Mouse (Mus musculus): ENCODE results near the gene Kcnq2. TPM values are rescaled to one million over a fixed set of nuclear protein-coding genes. Genes with fewer than 3 reads are reported as not detected.
A peak's percentile ranks its signal among the peaks of the same experiment; 100 is the strongest.

Kcnq2 gene
- polyA plus RNA-seq, 1 experiment from 2014 or later, result 2.0 TPM

DNA sequence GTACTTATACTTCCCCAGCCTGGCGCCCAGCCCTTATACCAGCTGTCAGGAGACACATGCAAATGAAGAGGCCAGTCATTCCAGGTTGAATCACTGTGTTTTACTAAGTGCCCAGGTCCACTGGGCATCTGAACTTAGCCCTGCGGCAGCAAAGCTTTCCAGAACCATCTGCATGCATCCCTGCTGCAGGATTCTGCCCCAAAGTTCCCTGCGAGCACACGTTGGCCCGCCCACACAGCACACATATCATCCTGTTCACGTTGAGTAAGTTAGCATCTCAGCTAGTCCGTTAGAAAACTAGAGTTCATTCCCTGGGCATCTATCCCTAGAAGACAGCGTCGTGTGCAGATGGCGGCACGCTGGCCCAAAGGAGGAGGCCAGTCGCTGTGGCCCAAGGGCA lies 59.6 kb downstream of the Kcnq2 start:
- Histone ChIP-seq H3K36me3 (ENCODE audit: control insufficient read depth, insufficient read depth, low read length) (no peaks in the 10 kb centered on the region), H3K27me3 (replicated peaks; ENCODE audit: control insufficient read depth, insufficient read depth, low read length) (no peaks in the 10 kb centered on the region), H3K9ac (ENCODE audit: low read length) (no peak overlapping the region), H3K4me1 (replicated peaks; ENCODE audit: control insufficient read depth, insufficient read depth, low read length) (no peaks in the 10 kb centered on the region), H3K27ac (ENCODE audit: low read depth) (no peak overlapping the region), H3K4me3 (ENCODE audit: low read depth, low read length) (no peak overlapping the region), H3K9me3 (ENCODE audit: control insufficient read depth, low read length) (no peaks in the 10 kb centered on the region), H3K4me2 (ENCODE audit: low read length) (no peak overlapping the region)
- DNase-seq (ENCODE audit: low spot score) (no peak), ATAC-seq (replicated peaks; ENCODE audit: low FRiP score, low TSS enrichment, low read depth) (no peak)
- 87% methylated on average over 12 of the region's 12 CpGs for WGBS

DNA sequence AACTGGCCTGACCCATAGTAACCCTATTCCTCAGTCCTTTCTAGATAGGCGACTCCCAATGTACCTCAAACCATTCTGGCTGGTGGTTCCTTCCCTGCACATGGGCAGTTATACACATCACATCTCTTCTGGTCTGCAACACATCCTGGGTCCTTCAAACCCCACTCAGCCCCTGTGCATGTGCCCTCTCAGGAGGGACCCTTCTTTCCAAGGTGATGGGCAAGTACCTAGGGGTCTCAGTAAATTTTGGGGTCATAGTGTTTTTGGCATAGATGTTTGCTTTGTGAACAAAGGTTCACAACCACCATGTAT lies 62.7 kb downstream of the Kcnq2 start:
- WGBS, result 4% methylated on average over 1 of the region's 1 CpGs
- DNase-seq (ENCODE audit: low spot score), result no peak
- no peak overlapping the region for H3K9ac ChIP-seq (ENCODE audit: low read length)
- 0 out of 2 replicates have a peak, but pooled peaks have one; percentile 40 for ATAC-seq (replicated peaks; ENCODE audit: low FRiP score, low TSS enrichment, low read depth)
- no peak overlapping the region for H3K4me3 ChIP-seq (ENCODE audit: low read depth, low read length)
- no peak overlapping the region for H3K4me2 ChIP-seq (ENCODE audit: low read length)
- no peak overlapping the region for H3K27ac ChIP-seq (ENCODE audit: low read depth)
- H3K4me1 ChIP-seq (replicated peaks; ENCODE audit: control insufficient read depth, insufficient read depth, low read length), result no peaks in the 10 kb centered on the region
- no peaks in the 10 kb centered on the region for H3K36me3 ChIP-seq (ENCODE audit: control insufficient read depth, insufficient read depth, low read length)
- no peaks in the 10 kb centered on the region for H3K9me3 ChIP-seq (ENCODE audit: control insufficient read depth, low read length)
- no peaks in the 10 kb centered on the region for H3K27me3 ChIP-seq (replicated peaks; ENCODE audit: control insufficient read depth, insufficient read depth, low read length)

GRCm38 (mm10) chr2:181071706-181072402 lies 63.2 kb downstream of the Kcnq2 start:
- no peak overlapping the region for H3K4me3 ChIP-seq (ENCODE audit: low read depth, low read length)
- DNase-seq (ENCODE audit: low spot score) (peak; percentile 95), ATAC-seq (replicated peaks; ENCODE audit: low FRiP score, low TSS enrichment, low read depth) (0 out of 2 replicates have a peak, but pooled peaks have one; percentile 32)
- H3K27me3 ChIP-seq (replicated peaks; ENCODE audit: control insufficient read depth, insufficient read depth, low read length), result no peaks in the 10 kb centered on the region
- H3K4me1 ChIP-seq (replicated peaks; ENCODE audit: control insufficient read depth, insufficient read depth, low read length), result no peaks in the 10 kb centered on the region
- H3K36me3 ChIP-seq (ENCODE audit: control insufficient read depth, insufficient read depth, low read length), result no peaks in the 10 kb centered on the region
- H3K9ac ChIP-seq (ENCODE audit: low read length), result no peak overlapping the region
- no peak overlapping the region for H3K27ac ChIP-seq (ENCODE audit: low read depth)
- H3K4me2 ChIP-seq (ENCODE audit: low read length), result no peak overlapping the region
- H3K9me3 ChIP-seq (ENCODE audit: control insufficient read depth, low read length), result no peaks in the 10 kb centered on the region
- 62% methylated on average over 7 of the region's 7 CpGs for WGBS

DNA sequence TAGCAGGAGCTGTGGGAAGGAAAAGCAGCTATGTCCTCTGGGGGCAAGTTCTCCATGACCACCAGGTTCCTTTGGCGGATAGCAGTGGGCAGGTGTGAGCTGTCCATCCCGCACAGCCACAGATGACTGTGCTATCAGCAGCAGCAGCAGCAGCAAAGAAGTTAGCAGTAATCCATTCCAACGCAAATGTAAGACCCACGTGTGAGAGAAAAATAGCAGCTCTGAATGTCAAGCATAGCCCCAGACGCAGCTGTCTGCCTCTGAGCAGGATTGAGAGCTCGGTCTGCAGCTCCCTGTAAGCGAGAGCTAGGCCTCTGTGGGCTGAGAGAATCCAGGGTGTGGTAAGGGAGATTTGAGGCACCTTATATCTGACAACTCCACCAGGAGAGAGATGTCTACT lies 65.0 kb downstream of the Kcnq2 start:
- no peaks in the 10 kb centered on the region for H3K4me1 ChIP-seq (replicated peaks; ENCODE audit: control insufficient read depth, insufficient read depth, low read length)
- no peak overlapping the region for H3K4me3 ChIP-seq (ENCODE audit: low read depth, low read length)
- ATAC-seq (replicated peaks; ENCODE audit: low FRiP score, low TSS enrichment, low read depth) (no peak), DNase-seq (ENCODE audit: low spot score) (no peak)
- no peak overlapping the region for H3K4me2 ChIP-seq (ENCODE audit: low read length)
- 0 out of 2 replicates have a peak, but pooled peaks cover 3% of the 10 kb centered on the region for H3K27me3 ChIP-seq (replicated peaks; ENCODE audit: control insufficient read depth, insufficient read depth, low read length)
- H3K27ac ChIP-seq (ENCODE audit: low read depth), result no peak overlapping the region
- 52% methylated on average over 7 of the region's 7 CpGs for WGBS
- H3K36me3 ChIP-seq (ENCODE audit: control insufficient read depth, insufficient read depth, low read length), result no peaks in the 10 kb centered on the region
- H3K9ac ChIP-seq (ENCODE audit: low read length), result no peak overlapping the region
- no peaks in the 10 kb centered on the region for H3K9me3 ChIP-seq (ENCODE audit: control insufficient read depth, low read length)

- no peaks in the 10 kb centered on the region for H3K9me3 ChIP-seq (ENCODE audit: control insufficient read depth, low read length)
- no peak overlapping the region for H3K4me2 ChIP-seq (ENCODE audit: low read length)
- no peaks in the 10 kb centered on the region for H3K4me1 ChIP-seq (replicated peaks; ENCODE audit: control insufficient read depth, insufficient read depth, low read length)
- no peak overlapping the region for H3K4me3 ChIP-seq (ENCODE audit: low read depth, low read length)
- DNase-seq (ENCODE audit: low spot score), result no peak
- H3K27ac ChIP-seq (ENCODE audit: low read depth), result no peak overlapping the region
- H3K36me3 ChIP-seq (ENCODE audit: control insufficient read depth, insufficient read depth, low read length), result no peaks in the 10 kb centered on the region
- H3K9ac ChIP-seq (ENCODE audit: low read length), result no peak overlapping the region
- ATAC-seq (replicated peaks; ENCODE audit: low FRiP score, low TSS enrichment, low read depth), result no peak
- WGBS, result 71% methylated on average over 5 of the region's 5 CpGs
- H3K27me3 ChIP-seq (replicated peaks; ENCODE audit: control insufficient read depth, insufficient read depth, low read length), result 0 out of 2 replicates have a peak, but pooled peaks cover 3% of the 10 kb centered on the region
Measured at GRCm38 (mm10) chr2:181068499-181068898, 66.6 kb downstream of the Kcnq2 start.

- Histone ChIP-seq H3K36me3 (ENCODE audit: control insufficient read depth, insufficient read depth, low read length) (no peaks in the 10 kb centered on the region), H3K27me3 (replicated peaks; ENCODE audit: control insufficient read depth, insufficient read depth, low read length) (peaks cover 5% of the 10 kb centered on the region; the same call in 1 of the 2 replicates), H3K4me1 (replicated peaks; ENCODE audit: control insufficient read depth, insufficient read depth, low read length) (no peaks in the 10 kb centered on the region), H3K4me2 (ENCODE audit: low read length) (no peak overlapping the region), H3K9me3 (ENCODE audit: control insufficient read depth, low read length) (no peaks in the 10 kb centered on the region), H3K9ac (ENCODE audit: low read length) (no peak overlapping the region), H3K27ac (ENCODE audit: low read depth) (no peak overlapping the region), H3K4me3 (ENCODE audit: low read depth, low read length) (no peak overlapping the region)
- 32% methylated on average over 4 of the region's 4 CpGs for WGBS
- no peak for ATAC-seq (replicated peaks; ENCODE audit: low FRiP score, low TSS enrichment, low read depth)
- DNase-seq (ENCODE audit: low spot score), result no peak
Measured at GRCm38 (mm10) chr2:181065827-181066226, 69.3 kb downstream of the Kcnq2 start.

DNA sequence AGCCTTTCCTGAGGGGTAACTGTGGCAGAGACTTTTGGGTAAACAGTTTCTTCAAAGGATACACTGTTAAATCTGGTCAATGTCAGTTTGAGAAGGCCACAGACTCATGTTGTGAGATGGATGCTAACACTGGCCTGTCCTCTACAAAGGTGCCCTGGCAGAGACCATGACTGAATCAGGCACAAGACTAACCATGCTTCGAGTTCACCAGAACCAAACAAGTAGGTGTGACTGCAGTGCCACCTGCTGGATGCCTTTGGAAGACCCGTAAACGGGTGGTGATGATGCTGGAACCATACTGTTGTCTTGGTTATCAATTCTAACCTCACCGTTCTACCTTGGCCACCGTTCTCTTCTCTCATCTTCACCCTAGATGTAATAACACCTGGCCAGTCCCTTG lies 75.0 kb downstream of the Kcnq2 start:
- peaks cover 2% of the 10 kb centered on the region; the same call in 1 of the 2 replicates for H3K27me3 ChIP-seq (replicated peaks; ENCODE audit: control insufficient read depth, insufficient read depth, low read length)
- no peaks in the 10 kb centered on the region for H3K36me3 ChIP-seq (ENCODE audit: control insufficient read depth, insufficient read depth, low read length)
- ATAC-seq (replicated peaks; ENCODE audit: low FRiP score, low TSS enrichment, low read depth) (0 out of 2 replicates have a peak, but pooled peaks have one; percentile 43), DNase-seq (ENCODE audit: low spot score) (peak; percentile 90)
- no peak overlapping the region for H3K4me3 ChIP-seq (ENCODE audit: low read depth, low read length)
- H3K9ac ChIP-seq (ENCODE audit: low read length), result no peak overlapping the region
- 21% methylated on average over 5 of the region's 5 CpGs for WGBS
- no peaks in the 10 kb centered on the region for H3K4me1 ChIP-seq (replicated peaks; ENCODE audit: control insufficient read depth, insufficient read depth, low read length)
- H3K27ac ChIP-seq (ENCODE audit: low read depth), result no peak overlapping the region
- H3K9me3 ChIP-seq (ENCODE audit: control insufficient read depth, low read length), result no peaks in the 10 kb centered on the region
- no peak overlapping the region for H3K4me2 ChIP-seq (ENCODE audit: low read length)

DNA sequence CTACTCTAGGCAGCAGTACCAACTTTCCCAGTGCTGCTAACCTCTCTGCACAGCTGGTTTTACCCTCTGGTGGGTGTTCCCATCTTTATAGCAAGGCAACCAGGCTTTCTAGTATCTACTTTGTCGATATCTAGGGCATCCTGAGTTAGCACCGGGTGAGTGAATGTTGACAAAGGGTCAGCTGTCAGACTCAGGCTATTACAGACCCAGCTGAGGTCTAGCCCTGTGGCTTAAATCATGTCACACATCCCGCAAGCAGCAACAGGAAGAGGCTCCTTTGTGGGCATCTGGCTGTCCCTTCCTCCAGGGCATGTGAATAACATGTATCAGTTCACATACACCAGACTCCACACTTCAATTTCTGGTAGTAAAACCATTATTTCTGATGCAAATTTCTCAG lies 76.9 kb downstream of the Kcnq2 start:
- no peaks in the 10 kb centered on the region for H3K4me1 ChIP-seq (replicated peaks; ENCODE audit: control insufficient read depth, insufficient read depth, low read length)
- DNase-seq (ENCODE audit: low spot score) (no peak), ATAC-seq (replicated peaks; ENCODE audit: low FRiP score, low TSS enrichment, low read depth) (no peak)
- 23% methylated on average over 3 of the region's 3 CpGs for WGBS
- no peaks in the 10 kb centered on the region for H3K9me3 ChIP-seq (ENCODE audit: control insufficient read depth, low read length)
- no peak overlapping the region for H3K4me3 ChIP-seq (ENCODE audit: low read depth, low read length)
- no peak overlapping the region for H3K27ac ChIP-seq (ENCODE audit: low read depth)
- H3K36me3 ChIP-seq (ENCODE audit: control insufficient read depth, insufficient read depth, low read length), result no peaks in the 10 kb centered on the region
- no peak overlapping the region for H3K4me2 ChIP-seq (ENCODE audit: low read length)
- peaks cover 2% of the 10 kb centered on the region; the same call in 1 of the 2 replicates for H3K27me3 ChIP-seq (replicated peaks; ENCODE audit: control insufficient read depth, insufficient read depth, low read length)
- H3K9ac ChIP-seq (ENCODE audit: low read length), result no peak overlapping the region

DNA sequence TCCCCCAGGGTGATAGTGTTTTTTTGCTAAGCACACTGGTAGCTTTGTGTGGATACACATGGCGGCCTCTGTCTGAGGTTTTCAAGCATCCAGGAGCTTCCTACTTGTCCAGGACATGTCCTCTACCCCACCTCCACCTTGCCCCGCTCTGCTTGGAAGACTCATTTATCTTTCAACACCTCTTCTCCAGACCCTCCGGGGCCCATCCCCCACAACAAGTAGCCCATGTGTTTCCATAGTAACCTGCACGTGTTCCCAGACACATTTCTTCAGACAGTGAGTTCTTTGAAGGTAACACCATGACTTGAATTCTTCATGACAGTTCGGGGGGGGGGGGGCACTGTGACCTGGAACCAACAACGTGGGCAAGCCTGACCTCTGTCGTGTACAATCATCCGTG lies 77.8 kb downstream of the Kcnq2 start:
- Histone ChIP-seq H3K4me3 (ENCODE audit: low read depth, low read length) (no peak overlapping the region), H3K27me3 (replicated peaks; ENCODE audit: control insufficient read depth, insufficient read depth, low read length) (peaks cover 2% of the 10 kb centered on the region; the same call in 1 of the 2 replicates), H3K4me1 (replicated peaks; ENCODE audit: control insufficient read depth, insufficient read depth, low read length) (no peaks in the 10 kb centered on the region), H3K36me3 (ENCODE audit: control insufficient read depth, insufficient read depth, low read length) (no peaks in the 10 kb centered on the region), H3K27ac (ENCODE audit: low read depth) (no peak overlapping the region), H3K9ac (ENCODE audit: low read length) (no peak overlapping the region), H3K9me3 (ENCODE audit: control insufficient read depth, low read length) (no peaks in the 10 kb centered on the region), H3K4me2 (ENCODE audit: low read length) (no peak overlapping the region)
- no peak for ATAC-seq (replicated peaks; ENCODE audit: low FRiP score, low TSS enrichment, low read depth)
- DNase-seq (ENCODE audit: low spot score), result no peak
- 46% methylated on average over 8 of the region's 8 CpGs for WGBS

Data from intestine, embryonic 14.5 days (tissue).